Mouse (Mus musculus) natural killer cell, adult 2 months (primary cell): ENCODE results near the gene Gm8926.
"Not testable (repeated sequence)": the region's sequence is repeated elsewhere in the genome, so short reads cannot be mapped to it uniquely, and the experiment has no call there.

Experiments used
- DNase-seq, 2 experiments: peaks; one replicate each; pipeline ENCODE4 v3.0.0; 2022; ENCODE audit warnings: low spot score in 2 of 2

Gm8926 gene

GRCm38 (mm10) chr5:11770248-11770647 lies at the start of gene Gm8926:
Gm8926 (plus strand) TSS chr5:11770548.
- DNase-seq: not testable (repeated sequence)
